In genomic region chr6:99028989-99029305, GRCm38 (mm10) we compare ENCODE assay signal across 8 mouse cellular contexts.
A peak's percentile ranks its signal among the peaks of the same experiment; 100 is the strongest.
DNase-seq lines count a peak whose midpoint lies in the region; ATAC-seq and TF ChIP-seq lines count a peak whose summit lies in the region.

No protein-coding gene starts in this region.

- no peaks in the 10 kb centered on the region for H3K9me3 ChIP-seq in embryonic facial prominence, embryonic 12.5 days
- no peaks in the 10 kb centered on the region for H3K9me3 ChIP-seq in intestine, embryonic 16.5 days (ENCODE audit: control insufficient read depth, low read length)
- no peaks in the 10 kb centered on the region for H3K9me3 ChIP-seq in neural tube, embryonic 13.5 days

- H3K4me1 ChIP-seq in liver, adult 2 months (ENCODE audit: control insufficient read depth, insufficient read depth, low read length), result peaks cover 8% of the 10 kb centered on the region; the same call in 1 of the 2 replicates
- peaks cover 32% of the 10 kb centered on the region for H3K4me1 ChIP-seq in embryonic facial prominence, embryonic 12.5 days
- H3K4me1 ChIP-seq in intestine, embryonic 16.5 days (ENCODE audit: control insufficient read depth, insufficient read depth, low read length), result peaks cover 38% of the 10 kb centered on the region
- peaks cover 69% of the 10 kb centered on the region for H3K4me1 ChIP-seq in neural tube, embryonic 13.5 days (replicated peaks)

- H3K79me2 ChIP-seq in liver, adult 2 months (ENCODE audit: control insufficient read depth, insufficient read depth, low read length), result peaks cover 13% of the 10 kb centered on the region; the same call in 1 of the 2 replicates

- H3K4me2 ChIP-seq in embryonic facial prominence, embryonic 12.5 days (replicated peaks), result peak overlapping the region; percentile 85
- peak overlapping the region; percentile 70 for H3K4me2 ChIP-seq in intestine, embryonic 16.5 days (ENCODE audit: low read depth, low read length)
- H3K4me2 ChIP-seq in neural tube, embryonic 13.5 days, result peak overlapping the region; percentile 88

- WGBS in liver, adult 2 months, result 17% methylated on average over 6 of the region's 6 CpGs
- 5% methylated on average over 6 of the region's 6 CpGs for WGBS in embryonic facial prominence, embryonic 12.5 days
- 5% methylated on average over 6 of the region's 6 CpGs for WGBS in intestine, embryonic 16.5 days
- WGBS in neural tube, embryonic 13.5 days, result 3% methylated on average over 6 of the region's 6 CpGs

- H3K4me3 ChIP-seq in liver, adult 2 months (ENCODE audit: insufficient read depth, low read depth, low read length), result peak overlapping the region; percentile 79; the same call in 1 of the 2 replicates
- peak overlapping the region; percentile 70 for H3K4me3 ChIP-seq in embryonic facial prominence, embryonic 12.5 days
- peak overlapping the region; percentile 79 for H3K4me3 ChIP-seq in intestine, embryonic 16.5 days (ENCODE audit: low read length)
- peak overlapping the region; percentile 66 for H3K4me3 ChIP-seq in neural tube, embryonic 13.5 days

- no peaks in the 10 kb centered on the region for H3K27me3 ChIP-seq in liver, adult 2 months (ENCODE audit: control insufficient read depth, insufficient read depth, low read length)
- H3K27me3 ChIP-seq in embryonic facial prominence, embryonic 12.5 days, result peaks cover 2% of the 10 kb centered on the region; the same call in 1 of the 2 replicates
- H3K27me3 ChIP-seq in intestine, embryonic 16.5 days (replicated peaks; ENCODE audit: control insufficient read depth, insufficient read depth, low read length), result no peaks in the 10 kb centered on the region
- H3K27me3 ChIP-seq in neural tube, embryonic 13.5 days, result peaks cover 5% of the 10 kb centered on the region; the same call in 1 of the 2 replicates

- no peaks in the 10 kb centered on the region for H3K36me3 ChIP-seq in liver, adult 2 months (ENCODE audit: control insufficient read depth, insufficient read depth, low read length)
- H3K36me3 ChIP-seq in embryonic facial prominence, embryonic 12.5 days, result no peaks in the 10 kb centered on the region
- no peaks in the 10 kb centered on the region for H3K36me3 ChIP-seq in intestine, embryonic 16.5 days (ENCODE audit: control insufficient read depth, insufficient read depth, low read length)
- no peaks in the 10 kb centered on the region for H3K36me3 ChIP-seq in neural tube, embryonic 13.5 days

- peak overlapping the region; percentile 46 for H3K9ac ChIP-seq in liver, adult 2 months (ENCODE audit: low read depth, low read length)
- H3K9ac ChIP-seq in embryonic facial prominence, embryonic 12.5 days, result peak overlapping the region; percentile 76
- peak overlapping the region; percentile 93 for H3K9ac ChIP-seq in intestine, embryonic 16.5 days (ENCODE audit: low read depth, low read length)
- peak overlapping the region; percentile 86 for H3K9ac ChIP-seq in neural tube, embryonic 13.5 days

- TF ChIP-seq POLR2A in liver, adult 2 months (IDR thresholded peaks at IDR 0.05; ENCODE audit: extremely low read depth, insufficient read depth, low read length), result no peak

- TF ChIP-seq CTCF in liver, adult 2 months (IDR thresholded peaks at IDR 0.05; ENCODE audit: low read depth, low read length), result no peak

- ATAC-seq in embryonic facial prominence, embryonic 12.5 days (ENCODE audit: insufficient number of reproducible peaks, insufficient read depth, low FRiP score, low TSS enrichment), result no peak
- ATAC-seq in intestine, embryonic 16.5 days, result no peak
- ATAC-seq in neural tube, embryonic 13.5 days (ENCODE audit: low read depth), result no peak

- no peak overlapping the region for H3K27ac ChIP-seq in liver, adult 2 months (replicated peaks; ENCODE audit: insufficient read depth, low read depth, low read length)
- peak overlapping the region; percentile 96 for H3K27ac ChIP-seq in embryonic facial prominence, embryonic 12.5 days
- H3K27ac ChIP-seq in intestine, embryonic 16.5 days (ENCODE audit: low read length), result peak overlapping the region; percentile 95
- peak overlapping the region; percentile 90 for H3K27ac ChIP-seq in neural tube, embryonic 13.5 days (replicated peaks)

- no peak for DNase-seq in liver, adult 2 months (ENCODE audit: extremely low read depth, low read depth, low spot score)
- no peak for DNase-seq in liver
- DNase-seq in layer of hippocampus, postnatal 14 days (ENCODE audit: low spot score in 2 of 2), result no peak
- no peak for DNase-seq in retina, embryonic 14.5 days (ENCODE audit: low spot score)
- no peak for DNase-seq in frontal cortex, postnatal 25 days (ENCODE audit: low spot score in 2 of 2)
